Mouse (Mus musculus): ENCODE results near the gene Cwc25.

DNA sequence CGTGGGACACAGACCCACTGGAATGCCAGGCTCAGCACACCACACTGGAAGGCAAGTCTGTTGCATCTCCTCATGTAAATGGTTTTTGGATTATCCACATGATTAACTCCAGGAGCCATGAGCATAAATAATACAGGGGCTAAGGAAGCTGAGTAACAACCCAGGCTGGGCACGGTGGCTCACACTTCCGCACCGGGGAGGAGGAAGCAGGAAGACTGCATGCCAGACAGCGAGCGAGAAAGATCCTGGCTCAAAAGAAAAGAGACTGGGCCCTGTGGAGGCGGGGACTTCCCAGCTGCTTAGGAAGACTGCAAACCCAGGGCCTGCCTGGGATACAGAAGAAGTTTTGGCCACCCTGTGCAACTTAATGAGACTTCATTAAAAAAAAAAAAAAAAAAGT is 26.2 kb downstream of the Cwc25 start:
- TF ChIP-seq POLR2A (IDR thresholded peaks at IDR 0.05; ENCODE audit: borderline replicate concordance, extremely low read depth, insufficient read depth, insufficient read length, poor library complexity, severe bottlenecking) (no peak), CTCF (IDR thresholded peaks at IDR 0.05; ENCODE audit: borderline replicate concordance, extremely low read depth, insufficient read depth, insufficient read length) (no peak)

All from brain, embryonic 14.5 days (tissue).